18 mouse cellular contexts compared by ENCODE assay signal in the genomic region with DNA sequence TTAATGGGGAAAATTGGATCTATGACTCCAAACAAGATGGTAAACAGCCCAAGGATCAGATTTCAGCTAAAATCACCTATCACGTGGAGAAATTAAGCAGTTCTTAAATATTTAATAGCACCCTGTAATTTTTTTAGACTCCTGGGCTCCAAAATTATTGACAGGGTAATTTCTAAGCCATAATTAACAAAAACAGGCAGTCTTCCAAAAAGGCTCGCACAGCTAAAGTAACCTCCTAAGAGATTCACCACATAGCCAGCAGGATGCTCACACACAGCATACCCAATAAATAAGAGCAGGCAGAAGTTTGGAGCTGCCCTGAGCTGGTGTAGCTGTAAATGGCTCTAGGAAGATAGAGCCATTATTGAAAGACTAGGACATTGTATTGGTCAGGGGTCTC.
"Had no signal": no experiment of that assay in that cellular context is flagged by ENCODE, and none has a peak within 500 bp of the region (broad histone marks: within the 10 kb centered on the region; RNA-seq: fewer than 3 reads in every experiment).

No protein-coding gene starts in this region.

- DNase-seq: liver, postnatal 0 days; lung, adult 2 months; lung, postnatal 14 days; lung, postnatal 36 days; right cerebral cortex, postnatal 14 days; thymus, adult 2 months; thymus, postnatal 25 days; thymus, postnatal 4 days had no signal

- H3K27me3 ChIP-seq: lung, embryonic 15.5 days; midbrain, embryonic 13.5 days; midbrain, embryonic 15.5 days; neural tube, embryonic 12.5 days; stomach, embryonic 15.5 days had no signal

- H3K4me2 ChIP-seq: lung, embryonic 15.5 days; midbrain, embryonic 11.5 days; midbrain, embryonic 13.5 days; midbrain, embryonic 15.5 days; neural tube, embryonic 12.5 days; stomach, embryonic 15.5 days had no signal

- H3K9ac ChIP-seq: liver, postnatal 0 days; lung, embryonic 15.5 days; midbrain, embryonic 13.5 days; midbrain, embryonic 15.5 days; neural tube, embryonic 12.5 days; stomach, embryonic 15.5 days had no signal

- H3K4me3 ChIP-seq: lung, embryonic 15.5 days; megakaryocyte, embryonic 14.5 days; midbrain, embryonic 13.5 days; midbrain, embryonic 15.5 days; neural tube, embryonic 12.5 days; stomach, embryonic 15.5 days had no signal

- H3K27ac ChIP-seq: lung, embryonic 15.5 days; macrophage; midbrain, embryonic 13.5 days; midbrain, embryonic 15.5 days; neural tube, embryonic 12.5 days; stomach, embryonic 15.5 days; stomach, postnatal 0 days had no signal

- H3K36me3 ChIP-seq: lung, embryonic 15.5 days; midbrain, embryonic 13.5 days; midbrain, embryonic 15.5 days; neural tube, embryonic 12.5 days; stomach, embryonic 15.5 days had no signal

- ATAC-seq: liver, postnatal 0 days; lung, postnatal 0 days; midbrain, embryonic 13.5 days; midbrain, embryonic 15.5 days had no signal

- H3K4me1 ChIP-seq: lung, embryonic 15.5 days; midbrain, embryonic 15.5 days; neural tube, embryonic 12.5 days; stomach, embryonic 15.5 days had no signal

- H3K9me3 ChIP-seq: lung, embryonic 15.5 days; midbrain, embryonic 13.5 days; midbrain, embryonic 15.5 days; neural tube, embryonic 12.5 days; stomach, embryonic 15.5 days had no signal
